10 mouse cellular contexts compared by ENCODE assay signal in genomic region chr15:99334500-99334899, GRCm38 (mm10). TPM values are rescaled to one million over a fixed set of nuclear protein-coding genes. Genes with fewer than 3 reads are reported as not detected.
A peak's percentile ranks its signal among the peaks of the same experiment; 100 is the strongest.
DNase-seq lines count a peak whose midpoint lies in the region; ATAC-seq and TF ChIP-seq lines count a peak whose summit lies in the region.
"Had no signal": no experiment of that assay in that cellular context is flagged by ENCODE, and none has a peak within 500 bp of the region (broad histone marks: within the 10 kb centered on the region; RNA-seq: fewer than 3 reads in every experiment).

No protein-coding gene starts in this region.

- no peak overlapping the region for H3K4me3 ChIP-seq in heart, embryonic 13.5 days
- H3K4me3 ChIP-seq in lung, postnatal 0 days (ENCODE audit: low read depth, low read length), result no peak overlapping the region
- no peak overlapping the region for H3K4me3 ChIP-seq in embryonic facial prominence, embryonic 11.5 days (ENCODE audit: low read depth, low read length)
- H3K4me3 ChIP-seq in neural tube, embryonic 15.5 days (replicated peaks), result no peak overlapping the region
- H3K4me3 ChIP-seq in left cerebral cortex, adult 2 months, result no peak overlapping the region
- H3K4me3 ChIP-seq: neural tube, embryonic 12.5 days had no signal

- H3K36me3 ChIP-seq in heart, embryonic 13.5 days, result peaks cover 30% of the 10 kb centered on the region
- no peaks in the 10 kb centered on the region for H3K36me3 ChIP-seq in lung, postnatal 0 days (ENCODE audit: insufficient read depth, low read length)
- H3K36me3 ChIP-seq in embryonic facial prominence, embryonic 11.5 days (replicated peaks; ENCODE audit: control insufficient read depth, insufficient read depth, low read depth, low read length), result no peaks in the 10 kb centered on the region
- no peaks in the 10 kb centered on the region for H3K36me3 ChIP-seq in neural tube, embryonic 15.5 days

- DNase-seq in heart, postnatal 10 days, result no peak
- peak; percentile 47 for DNase-seq in lung, postnatal 0 days (ENCODE audit: low spot score)
- no peak for DNase-seq in lung, adult 18-20 months
- DNase-seq in embryonic facial prominence, embryonic 11.5 days (ENCODE audit: low spot score), result no peak
- DNase-seq in left cerebral cortex, adult 2 months (ENCODE audit: extremely low spot score in 1 of 2, low spot score in 2 of 2), result no peak
- no peak for DNase-seq in layer of hippocampus, adult 9-10 months (ENCODE audit: low spot score)
- DNase-seq: cerebellum, adult 11-12 months had no signal

- no peak for TF ChIP-seq EP300 in lung, postnatal 0 days (IDR thresholded peaks at IDR 0.05)

- 53% methylated on average over 6 of the region's 6 CpGs for WGBS in heart, embryonic 13.5 days
- WGBS in lung, postnatal 0 days, result 63% methylated on average over 6 of the region's 6 CpGs
- 74% methylated on average over 6 of the region's 6 CpGs for WGBS in embryonic facial prominence, embryonic 11.5 days
- 74% methylated on average over 6 of the region's 6 CpGs for whole genome bisulfite sequencing in neural tube, embryonic 15.5 days

- no peak for TF ChIP-seq CTCF in lung, postnatal 0 days (IDR thresholded peaks at IDR 0.05)
- no peak for TF ChIP-seq CTCF in left cerebral cortex, adult 2 months (IDR thresholded peaks at IDR 0.05)

- intact Hi-C loops in heart, postnatal 10 days (cut with DNase I), result no loop called here
- intact Hi-C loops in left cerebral cortex, adult 2 months (cut with DNase I), result no loop called here

- peak overlapping the region; percentile 95 for H3K27ac ChIP-seq in heart, embryonic 13.5 days (replicated peaks)
- H3K27ac ChIP-seq in lung, postnatal 0 days (ENCODE audit: low read length), result peak overlapping the region; percentile 91
- H3K27ac ChIP-seq in embryonic facial prominence, embryonic 11.5 days (replicated peaks; ENCODE audit: low read depth, low read length), result peak overlapping the region; percentile 89
- H3K27ac ChIP-seq in neural tube, embryonic 15.5 days (replicated peaks), result peak overlapping the region; percentile 72
- H3K27ac ChIP-seq in left cerebral cortex, adult 2 months, result no peak overlapping the region

- ATAC-seq in heart, embryonic 13.5 days (ENCODE audit: extremely low read depth, insufficient number of reproducible peaks, low FRiP score, low TSS enrichment), result no peak
- no peak for ATAC-seq in lung, postnatal 0 days
- ATAC-seq in embryonic facial prominence, embryonic 11.5 days (replicated peaks; ENCODE audit: insufficient number of reproducible peaks, low FRiP score, low TSS enrichment, low read depth), result no peak
- ATAC-seq in neural tube, embryonic 15.5 days (ENCODE audit: low FRiP score), result no peak

- H3K9ac ChIP-seq in heart, embryonic 13.5 days, result peak overlapping the region; percentile 53; the same call in 1 of the 2 replicates
- H3K9ac ChIP-seq in lung, postnatal 0 days (replicated peaks; ENCODE audit: low read depth), result no peak overlapping the region
- no peak overlapping the region for H3K9ac ChIP-seq in embryonic facial prominence, embryonic 11.5 days (replicated peaks; ENCODE audit: low read length)
- no peak overlapping the region for H3K9ac ChIP-seq in neural tube, embryonic 15.5 days (replicated peaks)
- H3K9ac ChIP-seq: neural tube, embryonic 12.5 days had no signal

- H3K4me1 ChIP-seq in heart, embryonic 13.5 days, result peaks cover 99% of the 10 kb centered on the region
- H3K4me1 ChIP-seq in lung, postnatal 0 days (ENCODE audit: insufficient read depth, low read depth, low read length), result peaks cover 54% of the 10 kb centered on the region
- peaks cover 22% of the 10 kb centered on the region for H3K4me1 ChIP-seq in embryonic facial prominence, embryonic 11.5 days (ENCODE audit: control insufficient read depth, insufficient read depth, low read length)
- H3K4me1 ChIP-seq in neural tube, embryonic 15.5 days, result peaks cover 38% of the 10 kb centered on the region

- H3K27me3 ChIP-seq in heart, embryonic 13.5 days (replicated peaks), result no peaks in the 10 kb centered on the region
- no peaks in the 10 kb centered on the region for H3K27me3 ChIP-seq in lung, postnatal 0 days (replicated peaks; ENCODE audit: insufficient read depth, low read length)
- H3K27me3 ChIP-seq in embryonic facial prominence, embryonic 11.5 days (ENCODE audit: control insufficient read depth, insufficient read depth, low read length), result no peaks in the 10 kb centered on the region
- no peaks in the 10 kb centered on the region for H3K27me3 ChIP-seq in neural tube, embryonic 15.5 days (replicated peaks)
- H3K27me3 ChIP-seq: neural tube, embryonic 12.5 days had no signal

- H3K9me3 ChIP-seq in heart, embryonic 13.5 days, result no peaks in the 10 kb centered on the region
- H3K9me3 ChIP-seq in lung, postnatal 0 days (ENCODE audit: low read length), result no peaks in the 10 kb centered on the region
- no peaks in the 10 kb centered on the region for H3K9me3 ChIP-seq in embryonic facial prominence, embryonic 11.5 days (replicated peaks; ENCODE audit: control insufficient read depth, low read length)
- no peaks in the 10 kb centered on the region for H3K9me3 ChIP-seq in neural tube, embryonic 15.5 days (replicated peaks)
- H3K9me3 ChIP-seq: neural tube, embryonic 12.5 days had no signal

- 0 out of 2 replicates have a peak overlapping the region, but pooled peaks have one; percentile 14 for H3K4me2 ChIP-seq in heart, embryonic 13.5 days
- no peak overlapping the region for H3K4me2 ChIP-seq in lung, postnatal 0 days (replicated peaks; ENCODE audit: low read depth, low read length)
- H3K4me2 ChIP-seq in embryonic facial prominence, embryonic 11.5 days (ENCODE audit: low read depth, low read length), result no peak overlapping the region
- H3K4me2 ChIP-seq in neural tube, embryonic 15.5 days, result no peak overlapping the region
- H3K4me2 ChIP-seq: neural tube, embryonic 12.5 days had no signal

RNA-seq across cellular contexts. Expression of gene Fmnl3, which starts 35.8 kb away (rescaled TPM):
- 12.9 and 13.0 TPM in 2 replicates for polyA plus RNA-seq in heart, embryonic 13.5 days (2015; fragmentation: Nextera tagmentation; extraction: Ambion mirVana)
- total RNA-seq in heart, postnatal 10 days (2021), result 10 to 100 TPM; 40.3 to 43.0 TPM
- polyA plus RNA-seq in lung, postnatal 0 days (2015; fragmentation: Nextera tagmentation; extraction: Ambion mirVana), result 25.8 and 30.7 TPM in 2 replicates
- polyA plus RNA-seq in embryonic facial prominence, embryonic 11.5 days (2014; fragmentation: Nextera tagmentation; extraction: Ambion mirVana), result 17.1 and 17.6 TPM in 2 replicates
- 7.9 and 11.9 TPM in 2 replicates for polyA plus RNA-seq in neural tube, embryonic 15.5 days (2015; fragmentation: Nextera tagmentation; extraction: Ambion mirVana)
- total RNA-seq in left cerebral cortex, adult 2 months (2021), result 10 to 100 TPM in 1 of 2 experiments, 1 to 10 TPM in 1; 10.0 to 11.4 TPM

RNA-seq across cellular contexts. Expression of gene Fam186b, which starts 38.8 kb away (rescaled TPM):
- 0.40 and 0.52 TPM in 2 replicates for polyA plus RNA-seq in heart, embryonic 13.5 days (2015; fragmentation: Nextera tagmentation; extraction: Ambion mirVana)
- under 1 TPM; 0.14 to 0.15 TPM for total RNA-seq in heart, postnatal 10 days (2021)
- polyA plus RNA-seq in lung, postnatal 0 days (2015; fragmentation: Nextera tagmentation; extraction: Ambion mirVana), result 0.07 TPM in 1 of 2 replicates, not detected in the other
- 0.08 and 0.10 TPM in 2 replicates for polyA plus RNA-seq in embryonic facial prominence, embryonic 11.5 days (2014; fragmentation: Nextera tagmentation; extraction: Ambion mirVana)
- 0.73 and 0.97 TPM in 2 replicates for polyA plus RNA-seq in neural tube, embryonic 15.5 days (2015; fragmentation: Nextera tagmentation; extraction: Ambion mirVana)
- total RNA-seq in left cerebral cortex, adult 2 months (2021), result 1 to 10 TPM; 1.3 to 1.8 TPM

RNA-seq across cellular contexts. Expression of gene Prpf40b, which starts 39.6 kb away (rescaled TPM):
- 37.4 and 41.5 TPM in 2 replicates for polyA plus RNA-seq in heart, embryonic 13.5 days (2015; fragmentation: Nextera tagmentation; extraction: Ambion mirVana)
- 10 to 100 TPM; 30.5 to 38.7 TPM for total RNA-seq in heart, postnatal 10 days (2021)
- 37.1 and 39.9 TPM in 2 replicates for polyA plus RNA-seq in lung, postnatal 0 days (2015; fragmentation: Nextera tagmentation; extraction: Ambion mirVana)
- polyA plus RNA-seq in embryonic facial prominence, embryonic 11.5 days (2014; fragmentation: Nextera tagmentation; extraction: Ambion mirVana), result 42.0 and 44.1 TPM in 2 replicates
- polyA plus RNA-seq in neural tube, embryonic 15.5 days (2015; fragmentation: Nextera tagmentation; extraction: Ambion mirVana), result 95.7 and 111 TPM in 2 replicates
- total RNA-seq in left cerebral cortex, adult 2 months (2021), result 100 to 1,000 TPM; 111 to 119 TPM

RNA-seq across cellular contexts. Expression of gene Tmbim6, which starts 58.2 kb away (rescaled TPM):
- 248 and 251 TPM in 2 replicates for polyA plus RNA-seq in heart, embryonic 13.5 days (2015; fragmentation: Nextera tagmentation; extraction: Ambion mirVana)
- total RNA-seq in heart, postnatal 10 days (2021), result 100 to 1,000 TPM; 225 to 229 TPM
- polyA plus RNA-seq in lung, postnatal 0 days (2015; fragmentation: Nextera tagmentation; extraction: Ambion mirVana), result 669 and 693 TPM in 2 replicates
- polyA plus RNA-seq in embryonic facial prominence, embryonic 11.5 days (2014; fragmentation: Nextera tagmentation; extraction: Ambion mirVana), result 225 and 228 TPM in 2 replicates
- 289 and 350 TPM in 2 replicates for polyA plus RNA-seq in neural tube, embryonic 15.5 days (2015; fragmentation: Nextera tagmentation; extraction: Ambion mirVana)
- 100 to 1,000 TPM; 332 to 333 TPM for total RNA-seq in left cerebral cortex, adult 2 months (2021)
